Mouse (Mus musculus) olfactory bulb, adult 2 months (tissue): ENCODE results near the gene Stxbp6.

Experiments
- CTCF ChIP-seq: fragments of 200-500 bp; IDR thresholded peaks from 2 replicates; pipeline ENCODE4 v1.5.1; 2012; ENCODE audit warnings: low read depth, mild to moderate bottlenecking, low read length, moderate library complexity; ENCODE audit not compliant: insufficient read depth
- POLR2A ChIP-seq: fragments of 200-500 bp; IDR thresholded peaks from 2 replicates; pipeline ENCODE4 v1.6.1; 2012; ENCODE audit warnings: mild to moderate bottlenecking, low read depth, low read length, moderate library complexity; ENCODE audit not compliant: insufficient read depth

DNA sequence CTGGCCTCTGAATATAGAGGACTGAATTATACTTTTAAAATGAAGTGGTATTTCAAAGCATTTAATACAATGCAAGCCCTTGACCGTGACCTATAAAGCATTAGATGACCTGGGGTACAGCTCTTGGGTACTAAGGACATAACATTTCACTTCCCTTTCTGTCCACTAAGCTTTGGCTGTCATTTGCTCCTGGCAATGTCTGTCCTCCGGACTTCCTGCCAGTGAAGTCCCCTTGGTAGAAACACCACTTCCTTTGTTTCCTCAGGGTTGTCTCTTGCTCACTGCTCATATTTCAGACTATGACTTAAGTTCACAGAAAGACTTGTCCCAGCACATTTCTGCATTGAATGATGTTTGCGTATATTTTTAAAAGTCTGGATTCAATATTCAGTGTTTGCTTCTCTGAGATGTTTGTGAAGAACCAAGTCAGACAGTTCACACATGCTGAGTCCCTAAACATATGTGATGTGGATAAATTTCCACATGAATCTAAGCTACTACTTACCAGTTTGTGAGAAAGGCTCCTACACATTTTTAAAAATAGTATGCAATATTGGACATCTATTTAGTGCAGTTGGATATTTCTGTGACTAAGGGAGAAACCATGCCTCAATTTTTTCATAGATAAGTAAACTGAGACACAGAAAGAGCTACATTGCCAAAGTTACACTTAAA, 166.3 kb downstream of the Stxbp6 start:
- TF ChIP-seq CTCF = no peak
- TF ChIP-seq POLR2A = no peak
